Mouse (Mus musculus): Measurements from ENCODE around the gene Wdhd1. TPM values are rescaled to one million over a fixed set of nuclear protein-coding genes. Genes with fewer than 3 reads are reported as not detected.

Wdhd1 gene
- polyA plus RNA-seq, 1 experiment from 2014 or later = 2.7 TPM

DNA sequence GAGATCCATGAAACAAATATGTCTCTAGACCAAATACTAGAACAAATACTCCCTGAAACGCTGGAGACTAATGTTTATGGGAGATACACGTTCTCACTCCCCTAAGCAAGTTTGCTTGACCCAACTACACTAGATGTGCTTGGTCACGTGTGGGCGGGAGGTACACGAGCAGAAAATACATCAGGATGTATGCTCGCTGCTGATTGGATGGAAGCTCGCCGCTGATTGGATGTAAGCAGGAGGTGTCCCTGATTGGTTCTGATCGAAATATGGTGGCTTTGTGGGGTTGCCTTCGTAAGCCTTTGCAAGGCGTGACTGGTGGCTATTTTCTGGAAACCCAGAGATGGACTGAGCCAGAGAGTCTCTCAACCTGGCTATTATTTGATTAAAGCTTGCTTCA, 55.1 kb downstream of the Wdhd1 start:
- Histone ChIP-seq H3K27me3 (replicated peaks; ENCODE audit: insufficient read depth, low read length) (no peaks in the 10 kb centered on the region), H3K4me3 (ENCODE audit: low read depth, low read length) (no peak overlapping the region), H3K4me1 (ENCODE audit: insufficient read depth, low read depth, low read length) (no peaks in the 10 kb centered on the region), H3K27ac (ENCODE audit: low read length) (no peak overlapping the region), H3K9me3 (ENCODE audit: low read length) (no peaks in the 10 kb centered on the region), H3K4me2 (replicated peaks; ENCODE audit: low read depth, low read length) (no peak overlapping the region), H3K36me3 (ENCODE audit: insufficient read depth, low read length) (no peaks in the 10 kb centered on the region), H3K9ac (replicated peaks; ENCODE audit: low read depth) (no peak overlapping the region)
- ATAC-seq (no peak), DNase-seq (ENCODE audit: low spot score) (no peak)
- TF ChIP-seq CTCF (IDR thresholded peaks at IDR 0.05) = no peak
- no peak for TF ChIP-seq EP300 (IDR thresholded peaks at IDR 0.05)
- WGBS = 86% methylated on average over 11 of the region's 11 CpGs

DNA sequence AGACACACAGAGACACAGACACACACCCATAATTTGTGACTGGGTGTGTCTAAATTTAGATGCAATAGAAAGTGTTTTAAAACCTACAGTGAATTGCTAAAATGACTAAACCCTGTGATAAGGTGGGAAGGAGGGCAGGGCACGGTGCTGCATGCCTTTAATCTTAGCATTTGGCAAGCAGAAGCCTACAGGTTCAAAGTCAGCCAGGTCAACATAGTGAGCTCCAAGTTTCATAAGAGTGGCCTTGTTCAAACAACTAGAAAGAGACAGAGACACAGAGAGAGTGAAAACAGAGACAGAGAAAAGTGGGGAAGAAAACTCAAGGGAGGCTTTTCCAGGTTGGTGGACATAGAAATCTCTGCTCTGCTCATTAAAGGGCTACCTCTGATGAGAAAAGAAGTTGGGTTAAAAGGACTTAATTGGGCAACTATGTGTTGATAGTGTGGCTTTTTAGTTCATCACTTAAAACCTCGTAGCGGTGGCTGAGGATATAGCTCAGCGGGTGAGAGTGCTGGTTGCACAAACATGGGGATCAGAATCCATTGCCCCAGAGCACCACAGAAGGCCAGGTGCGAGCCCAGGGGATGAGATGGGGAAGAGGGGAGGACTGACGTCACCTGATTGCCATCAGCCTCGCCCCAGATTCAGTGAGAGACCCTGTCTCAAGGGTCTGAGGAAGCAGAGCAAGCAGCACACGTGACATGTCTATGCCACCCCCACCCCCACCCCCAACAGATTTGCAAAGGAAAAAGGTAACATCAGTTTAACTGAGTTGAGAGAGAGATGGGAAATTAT, 56.2 kb downstream of the Wdhd1 start:
- WGBS = 75% methylated on average over 8 of the region's 8 CpGs
- ATAC-seq (no peak), DNase-seq (ENCODE audit: low spot score) (no peak)
- H3K27ac ChIP-seq (ENCODE audit: low read length) = no peak overlapping the region
- no peaks in the 10 kb centered on the region for H3K27me3 ChIP-seq (replicated peaks; ENCODE audit: insufficient read depth, low read length)
- no peaks in the 10 kb centered on the region for H3K9me3 ChIP-seq (ENCODE audit: low read length)
- no peaks in the 10 kb centered on the region for H3K36me3 ChIP-seq (ENCODE audit: insufficient read depth, low read length)
- H3K4me3 ChIP-seq (ENCODE audit: low read depth, low read length) = no peak overlapping the region
- H3K9ac ChIP-seq (replicated peaks; ENCODE audit: low read depth) = no peak overlapping the region
- TF ChIP-seq CTCF (IDR thresholded peaks at IDR 0.05) (no peak), EP300 (IDR thresholded peaks at IDR 0.05) (no peak)
- H3K4me2 ChIP-seq (replicated peaks; ENCODE audit: low read depth, low read length) = no peak overlapping the region
- no peaks in the 10 kb centered on the region for H3K4me1 ChIP-seq (ENCODE audit: insufficient read depth, low read depth, low read length)

DNA sequence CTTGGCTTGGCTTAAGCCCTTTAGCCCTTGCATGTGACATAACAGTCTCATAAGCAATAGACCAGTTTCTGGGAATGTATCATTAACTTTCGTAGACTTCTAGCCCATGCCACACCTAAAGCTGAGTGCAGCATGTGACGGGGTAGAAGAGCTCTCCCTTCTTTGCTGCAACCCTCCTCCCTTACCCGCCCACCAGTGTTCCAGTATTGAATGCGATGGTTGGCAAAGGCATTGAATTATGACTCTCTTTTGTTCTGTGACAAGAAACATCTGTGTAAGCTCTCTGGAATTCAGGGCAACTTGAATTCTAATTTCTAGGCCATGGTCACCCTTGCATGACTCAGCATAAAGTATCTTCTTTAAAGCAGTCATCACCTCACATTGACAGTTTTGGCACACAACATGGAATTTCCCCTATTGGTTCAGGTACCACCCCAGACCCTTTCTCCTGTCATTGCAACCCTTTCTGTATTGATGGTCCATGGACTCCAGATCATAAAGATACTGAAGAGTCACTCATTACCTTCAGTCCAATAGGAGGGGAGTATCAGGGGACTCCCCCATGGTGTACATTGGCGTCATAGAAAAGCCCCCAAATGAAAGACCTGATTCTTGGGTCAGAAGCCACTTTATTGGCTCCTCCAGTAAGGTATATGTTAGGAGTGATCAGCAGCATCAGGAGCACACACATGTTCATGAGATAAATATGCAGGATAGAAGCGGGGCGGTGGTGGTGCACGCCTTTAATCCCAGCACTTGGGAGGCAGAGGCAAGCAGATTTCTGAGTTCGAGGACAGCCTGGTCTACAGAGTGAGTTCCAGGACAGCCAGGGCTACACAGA, 57.7 kb downstream of the Wdhd1 start:
- TF ChIP-seq CTCF (IDR thresholded peaks at IDR 0.05) (no peak), EP300 (IDR thresholded peaks at IDR 0.05) (no peak)
- no peak overlapping the region for H3K4me2 ChIP-seq (replicated peaks; ENCODE audit: low read depth, low read length)
- DNase-seq (ENCODE audit: low spot score) (no peak), ATAC-seq (no peak)
- H3K4me1 ChIP-seq (ENCODE audit: insufficient read depth, low read depth, low read length) = no peaks in the 10 kb centered on the region
- H3K9me3 ChIP-seq (ENCODE audit: low read length) = no peaks in the 10 kb centered on the region
- no peaks in the 10 kb centered on the region for H3K27me3 ChIP-seq (replicated peaks; ENCODE audit: insufficient read depth, low read length)
- 83% methylated on average over 9 of the region's 9 CpGs for WGBS
- H3K9ac ChIP-seq (replicated peaks; ENCODE audit: low read depth) = no peak overlapping the region
- H3K4me3 ChIP-seq (ENCODE audit: low read depth, low read length) = no peak overlapping the region
- no peak overlapping the region for H3K27ac ChIP-seq (ENCODE audit: low read length)
- no peaks in the 10 kb centered on the region for H3K36me3 ChIP-seq (ENCODE audit: insufficient read depth, low read length)

DNA sequence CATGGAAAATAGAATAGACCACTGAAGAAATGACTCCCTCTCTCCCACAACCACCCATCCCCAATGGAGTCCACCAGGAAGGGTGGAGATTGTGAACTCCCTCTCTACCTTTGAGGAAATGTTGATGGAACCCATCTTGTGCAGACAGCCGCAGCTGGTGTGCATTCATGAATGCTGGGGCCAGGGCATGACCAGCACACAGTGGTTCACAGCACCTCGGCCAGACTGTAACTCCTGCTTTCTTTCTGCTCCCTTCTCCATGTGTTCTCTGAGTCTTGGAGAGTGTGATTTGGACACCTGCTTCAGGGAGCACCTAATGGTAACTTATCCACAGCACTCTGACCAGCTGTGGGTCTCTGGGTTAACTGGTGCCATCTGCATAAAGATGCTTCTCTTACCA, 60.1 kb downstream of the Wdhd1 start:
- H3K9me3 ChIP-seq (ENCODE audit: low read length) = no peaks in the 10 kb centered on the region
- no peak overlapping the region for H3K9ac ChIP-seq (replicated peaks; ENCODE audit: low read depth)
- no peaks in the 10 kb centered on the region for H3K36me3 ChIP-seq (ENCODE audit: insufficient read depth, low read length)
- WGBS = 88% methylated on average over 2 of the region's 2 CpGs
- TF ChIP-seq EP300 (IDR thresholded peaks at IDR 0.05) (no peak), CTCF (IDR thresholded peaks at IDR 0.05) (no peak)
- H3K4me1 ChIP-seq (ENCODE audit: insufficient read depth, low read depth, low read length) = no peaks in the 10 kb centered on the region
- no peaks in the 10 kb centered on the region for H3K27me3 ChIP-seq (replicated peaks; ENCODE audit: insufficient read depth, low read length)
- no peak overlapping the region for H3K27ac ChIP-seq (ENCODE audit: low read length)
- ATAC-seq (no peak), DNase-seq (ENCODE audit: low spot score) (no peak)
- H3K4me3 ChIP-seq (ENCODE audit: low read depth, low read length) = no peak overlapping the region
- no peak overlapping the region for H3K4me2 ChIP-seq (replicated peaks; ENCODE audit: low read depth, low read length)

DNA sequence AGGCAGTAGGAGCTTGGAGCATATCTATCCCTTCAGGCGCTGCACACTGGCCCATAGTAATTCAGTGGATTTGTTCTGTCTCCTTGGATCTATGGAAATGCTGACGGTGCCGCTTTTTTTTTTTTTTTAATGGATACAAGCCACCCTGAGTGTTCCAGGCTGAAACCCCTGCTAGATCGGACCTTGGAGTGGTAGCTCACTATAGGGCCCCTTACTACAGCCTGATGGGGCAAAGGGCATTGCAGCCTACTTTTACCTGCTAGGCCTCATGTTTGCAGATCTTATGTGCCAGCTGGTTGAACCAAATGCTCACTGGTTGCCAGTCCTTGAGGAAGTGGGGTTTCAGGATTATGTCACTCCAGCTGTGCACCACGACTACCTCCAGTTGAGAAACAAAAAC, 62.3 kb downstream of the Wdhd1 start:
- Histone ChIP-seq H3K9me3 (ENCODE audit: low read length) (no peaks in the 10 kb centered on the region), H3K9ac (replicated peaks; ENCODE audit: low read depth) (no peak overlapping the region), H3K4me2 (replicated peaks; ENCODE audit: low read depth, low read length) (no peak overlapping the region), H3K4me1 (ENCODE audit: insufficient read depth, low read depth, low read length) (no peaks in the 10 kb centered on the region), H3K4me3 (ENCODE audit: low read depth, low read length) (no peak overlapping the region), H3K27me3 (replicated peaks; ENCODE audit: insufficient read depth, low read length) (no peaks in the 10 kb centered on the region), H3K27ac (ENCODE audit: low read length) (no peak overlapping the region), H3K36me3 (ENCODE audit: insufficient read depth, low read length) (no peaks in the 10 kb centered on the region)
- WGBS = 71% methylated on average over 5 of the region's 5 CpGs
- no peak for TF ChIP-seq EP300 (IDR thresholded peaks at IDR 0.05)
- TF ChIP-seq CTCF (IDR thresholded peaks at IDR 0.05) = no peak
- ATAC-seq = no peak
- DNase-seq (ENCODE audit: low spot score) = no peak

DNA sequence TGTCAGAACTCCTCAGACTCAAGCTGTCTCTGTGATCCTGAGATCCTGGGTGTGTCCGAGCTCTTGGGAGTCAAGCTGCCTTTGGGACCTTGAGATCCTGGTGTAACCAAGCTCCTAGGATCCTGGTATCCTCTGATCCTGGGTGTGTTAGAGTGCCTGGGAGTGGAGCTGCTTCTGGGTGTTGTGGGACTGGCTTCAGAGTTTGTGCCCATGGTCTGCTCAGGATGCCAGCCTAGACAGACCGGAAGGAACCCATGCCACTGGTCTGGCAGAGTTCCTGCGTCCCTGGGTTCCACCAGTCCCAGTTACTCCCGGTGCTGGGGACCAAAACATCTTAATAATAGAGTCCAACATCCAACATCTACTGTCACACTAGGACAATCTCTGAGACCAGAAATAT, 63.4 kb downstream of the Wdhd1 start:
- H3K4me2 ChIP-seq (replicated peaks; ENCODE audit: low read depth, low read length) = no peak overlapping the region
- no peak overlapping the region for H3K27ac ChIP-seq (ENCODE audit: low read length)
- 80% methylated on average over 4 of the region's 4 CpGs for whole genome bisulfite sequencing
- H3K36me3 ChIP-seq (ENCODE audit: insufficient read depth, low read length) = no peaks in the 10 kb centered on the region
- H3K9me3 ChIP-seq (ENCODE audit: low read length) = no peaks in the 10 kb centered on the region
- no peaks in the 10 kb centered on the region for H3K4me1 ChIP-seq (ENCODE audit: insufficient read depth, low read depth, low read length)
- no peak overlapping the region for H3K9ac ChIP-seq (replicated peaks; ENCODE audit: low read depth)
- H3K4me3 ChIP-seq (ENCODE audit: low read depth, low read length) = no peak overlapping the region
- TF ChIP-seq EP300 (IDR thresholded peaks at IDR 0.05) (no peak), CTCF (IDR thresholded peaks at IDR 0.05) (no peak)
- DNase-seq (ENCODE audit: low spot score) (no peak), ATAC-seq (no peak)
- H3K27me3 ChIP-seq (replicated peaks; ENCODE audit: insufficient read depth, low read length) = no peaks in the 10 kb centered on the region

All from lung, postnatal 0 days (tissue).